Mouse (Mus musculus) stomach, embryonic 16.5 days (tissue): ENCODE measurements around the gene Gabarapl1. TPM values are rescaled to one million over a fixed set of nuclear protein-coding genes. Genes with fewer than 3 reads are reported as not detected.

Experiments
- ATAC-seq: fragments of 200-750 bp; cut with Nextera tagmentation; 2 replicates; pipeline ENCODE4 v1.8.0; 2017; ENCODE audit warnings: moderate number of reproducible peaks, moderate TSS enrichment; ENCODE audit not compliant: insufficient read depth, low FRiP score
- H3K27ac ChIP-seq: fragments of 300-500 bp; sonication (generic); 2 replicates; pipeline ENCODE4 v1.5.1; 2014; ENCODE audit warnings: low read length
- H3K27me3 ChIP-seq: fragments of 300-500 bp; sonication (generic); 2 replicates; pipeline ENCODE4 v1.6.1; 2014; ENCODE audit warnings: low read length, control low read depth, mixed read lengths; ENCODE audit not compliant: control insufficient read depth, insufficient read depth
- H3K36me3 ChIP-seq: fragments of 300-500 bp; sonication (generic); 2 replicates; pipeline ENCODE4 v1.6.1; 2014; ENCODE audit warnings: low read length; ENCODE audit not compliant: control insufficient read depth, insufficient read depth
- H3K4me1 ChIP-seq: fragments of 300-500 bp; sonication (generic); 2 replicates; pipeline ENCODE4 v1.6.1; 2014; ENCODE audit warnings: low read length, control low read depth, mixed read lengths; ENCODE audit not compliant: control insufficient read depth, insufficient read depth
- H3K4me2 ChIP-seq: fragments of 300-500 bp; sonication (generic); 2 replicates; pipeline ENCODE4 v1.6.1; 2014; ENCODE audit warnings: low read depth, low read length, mixed read lengths
- H3K4me3 ChIP-seq: fragments of 300-500 bp; sonication (generic); replicated peaks from 2 replicates; pipeline ENCODE4 v1.5.1; 2014; ENCODE audit warnings: mild to moderate bottlenecking, low read length
- H3K9ac ChIP-seq: fragments of 300-500 bp; sonication (generic); 2 replicates; pipeline ENCODE4 v1.6.1; 2014; ENCODE audit warnings: low read length
- H3K9me3 ChIP-seq: fragments of 300-500 bp; sonication (generic); replicated peaks from 2 replicates; pipeline ENCODE4 v1.6.1; 2016; ENCODE audit warnings: low read length, control low read depth; ENCODE audit not compliant: control insufficient read depth
- WGBS: fragments of 180-500 bp; shearing (Covaris S2); extraction: QIAGEN DNeasy Blood & Tissue Kit; methylation state at CpG from one replicate; pipeline ENCODE4 v1.1.7; 2014; 5-methylcytosine and 5-hydroxymethylcytosine counted together
- polyA plus RNA-seq: library from polyadenylated mRNA; unstranded; fragments of >200 nt; fragmentation: Nextera tagmentation; extraction: Ambion mirVana; gene quantifications from 2 replicates; pipeline ENCODE4 v1.2.1, GENCODE M21; 2015

Gene Gabarapl1
- polyA plus RNA-seq, 1 experiment from 2014 or later = 44.6 TPM

- no peak overlapping the region for H3K27ac ChIP-seq
- no peak overlapping the region for H3K4me3 ChIP-seq
- no peaks in the 10 kb centered on the region for H3K27me3 ChIP-seq
- H3K9ac ChIP-seq = no peak overlapping the region
- H3K4me1 ChIP-seq = peaks cover 11% of the 10 kb centered on the region
- no peaks in the 10 kb centered on the region for H3K9me3 ChIP-seq
- H3K36me3 ChIP-seq = no peaks in the 10 kb centered on the region
- H3K4me2 ChIP-seq = no peak overlapping the region
- ATAC-seq = no peak
These were observed 2.7 kb upstream of the Gabarapl1 start for GRCm38 (mm10) chr6:129530261-129530660.

DNA sequence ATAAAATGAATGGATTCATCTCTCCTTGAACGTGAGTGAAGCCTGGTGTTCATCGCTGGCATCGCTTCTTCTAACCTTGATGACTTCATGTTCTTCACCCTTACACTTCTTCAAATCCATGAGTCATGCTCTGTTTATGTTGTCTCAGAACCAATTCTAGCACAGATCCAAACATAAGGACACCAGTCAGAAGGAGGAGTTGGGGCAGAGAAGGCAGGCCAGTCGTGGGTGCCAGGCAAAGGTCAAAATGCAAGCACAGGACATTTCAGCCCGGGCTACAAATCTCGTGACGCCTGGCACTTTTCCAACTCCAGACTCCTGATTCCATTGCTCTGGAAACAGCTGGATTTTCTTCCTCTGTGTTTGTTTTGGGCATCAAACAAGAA is 411 bp upstream of the Gabarapl1 start:
- peak overlapping the region; percentile 95 for H3K4me2 ChIP-seq
- WGBS = 25% methylated on average over 7 of the region's 7 CpGs
- no peak overlapping the region; the same call in 1 of the 2 replicates for H3K27ac ChIP-seq
- peaks cover 18% of the 10 kb centered on the region for H3K4me1 ChIP-seq
- H3K9ac ChIP-seq = peak overlapping the region; percentile 84
- no peaks in the 10 kb centered on the region for H3K9me3 ChIP-seq
- peak; percentile 38; the same call in 1 of the 2 replicates for ATAC-seq
- no peaks in the 10 kb centered on the region for H3K36me3 ChIP-seq
- H3K27me3 ChIP-seq = no peaks in the 10 kb centered on the region
- H3K4me3 ChIP-seq = peak overlapping the region; percentile 88

DNA sequence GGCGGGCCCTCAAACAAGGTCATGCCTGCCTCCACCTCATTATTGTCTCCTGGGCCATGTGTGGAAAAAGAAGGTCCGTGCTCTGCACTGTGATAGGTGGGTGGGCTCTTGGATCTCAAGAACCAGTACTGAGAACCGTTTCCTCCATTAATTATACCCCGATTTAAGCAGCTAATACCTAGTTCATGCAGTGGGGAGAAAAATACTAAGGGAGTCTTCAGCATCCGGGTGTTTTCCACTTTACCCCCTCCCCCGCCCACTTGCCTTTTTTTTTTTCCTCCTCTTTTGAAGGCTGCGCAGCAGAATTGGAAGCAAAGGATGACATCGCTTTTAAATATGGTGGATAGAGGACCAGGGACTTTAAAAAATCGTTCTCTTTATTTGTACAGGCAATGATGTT is 1.1 kb downstream of the Gabarapl1 start:
- Histone ChIP-seq H3K9me3 (no peaks in the 10 kb centered on the region), H3K4me3 (peak overlapping the region; percentile 88), H3K4me2 (peak overlapping the region; percentile 95), H3K27ac (no peak overlapping the region), H3K27me3 (no peaks in the 10 kb centered on the region), H3K4me1 (peaks cover 18% of the 10 kb centered on the region), H3K9ac (peak overlapping the region; percentile 84), H3K36me3 (no peaks in the 10 kb centered on the region)
- ATAC-seq = no peak
- WGBS = 14% methylated on average over 9 of the region's 9 CpGs

- peaks cover 18% of the 10 kb centered on the region for H3K4me1 ChIP-seq
- no peak overlapping the region for H3K9ac ChIP-seq
- H3K36me3 ChIP-seq = no peaks in the 10 kb centered on the region
- no peaks in the 10 kb centered on the region for H3K27me3 ChIP-seq
- 0 out of 2 replicates have a peak overlapping the region, but pooled peaks have one; percentile 88 for H3K4me3 ChIP-seq
- no peak overlapping the region for H3K27ac ChIP-seq
- H3K9me3 ChIP-seq = no peaks in the 10 kb centered on the region
- ATAC-seq = no peak
- peak overlapping the region; percentile 95 for H3K4me2 ChIP-seq
- 54% methylated on average over 4 of the region's 4 CpGs for WGBS
These were observed 1.7 kb downstream of the Gabarapl1 start for GRCm38 (mm10) chr6:129534627-129535190.

DNA sequence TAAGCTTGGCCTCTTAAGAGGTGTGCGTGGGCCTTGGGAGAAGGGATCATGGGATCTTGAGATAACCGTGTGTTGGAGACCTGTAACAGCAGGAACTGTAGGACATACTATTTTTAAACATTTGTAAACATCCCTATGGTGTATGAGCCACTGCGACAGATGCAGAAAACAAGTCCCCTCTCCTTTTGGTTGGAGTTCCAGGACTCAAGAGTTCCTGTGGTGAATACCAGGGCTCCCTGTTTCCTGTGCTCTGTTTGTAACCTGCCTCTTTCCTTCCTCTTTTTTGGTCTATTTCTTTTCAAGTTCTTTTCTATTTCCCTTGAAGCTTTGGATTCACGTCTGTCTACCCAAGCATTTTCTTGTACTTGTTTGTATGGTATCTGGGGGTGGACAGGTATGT is 2.8 kb downstream of the Gabarapl1 start:
- ATAC-seq = no peak
- Histone ChIP-seq H3K9ac (no peak overlapping the region), H3K4me1 (peaks cover 18% of the 10 kb centered on the region), H3K27me3 (no peaks in the 10 kb centered on the region), H3K4me2 (peak overlapping the region; percentile 4; the same call in 1 of the 2 replicates), H3K4me3 (no peak overlapping the region), H3K36me3 (peaks cover 5% of the 10 kb centered on the region; the same call in 1 of the 2 replicates), H3K9me3 (no peaks in the 10 kb centered on the region), H3K27ac (no peak overlapping the region)
- 68% methylated on average over 4 of the region's 4 CpGs for WGBS

DNA sequence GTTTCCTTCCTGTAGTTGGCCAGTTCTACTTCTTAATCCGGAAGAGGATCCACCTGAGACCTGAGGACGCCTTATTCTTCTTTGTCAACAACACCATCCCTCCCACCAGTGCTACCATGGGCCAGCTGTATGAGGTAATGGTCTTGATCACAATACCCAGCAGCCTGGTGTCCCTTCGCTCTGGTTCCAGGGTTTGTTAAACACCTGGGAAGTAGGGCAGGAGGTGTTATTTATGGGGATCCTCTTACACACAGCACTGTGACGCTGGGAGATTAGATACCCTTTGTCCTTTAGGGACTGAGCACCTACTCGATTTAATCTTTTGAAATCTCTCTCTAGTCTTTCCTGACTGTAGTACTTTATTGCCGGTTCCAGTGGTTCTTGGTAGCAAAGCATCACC is 5.6 kb downstream of the Gabarapl1 start:
- no peaks in the 10 kb centered on the region for H3K27me3 ChIP-seq
- H3K4me1 ChIP-seq = peaks cover 14% of the 10 kb centered on the region
- WGBS = 80% methylated on average over 6 of the region's 6 CpGs
- H3K9ac ChIP-seq = no peak overlapping the region
- no peak for ATAC-seq
- no peak overlapping the region for H3K27ac ChIP-seq
- no peak overlapping the region for H3K4me2 ChIP-seq
- peaks cover 14% of the 10 kb centered on the region; the same call in 1 of the 2 replicates for H3K36me3 ChIP-seq
- H3K9me3 ChIP-seq = no peaks in the 10 kb centered on the region
- no peak overlapping the region for H3K4me3 ChIP-seq

DNA sequence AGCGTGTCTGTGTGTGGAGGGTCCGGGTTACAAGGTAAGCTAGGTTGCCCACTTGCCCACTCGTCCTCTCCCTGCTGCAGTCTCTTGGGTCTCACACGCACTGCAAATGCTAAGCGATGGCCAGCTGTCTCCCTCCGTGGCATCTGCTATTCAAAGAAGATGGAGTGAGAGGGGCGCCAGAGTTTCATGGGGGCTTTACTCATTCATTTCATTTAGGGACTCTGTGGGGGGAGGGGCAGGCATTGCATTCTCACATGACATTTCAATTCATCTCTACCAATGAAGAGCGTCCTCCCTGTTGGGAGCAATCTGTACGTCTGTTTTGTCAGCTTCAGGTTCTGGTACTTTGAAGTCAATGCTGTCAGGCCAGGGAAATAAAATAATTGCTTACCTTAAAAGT is 9.0 kb downstream of the Gabarapl1 start:
- 82% methylated on average over 9 of the region's 9 CpGs for WGBS
- H3K4me1 ChIP-seq = no peaks in the 10 kb centered on the region
- ATAC-seq = no peak
- H3K9ac ChIP-seq = no peak overlapping the region
- peaks cover 14% of the 10 kb centered on the region; the same call in 1 of the 2 replicates for H3K36me3 ChIP-seq
- no peak overlapping the region for H3K4me2 ChIP-seq
- H3K27ac ChIP-seq = no peak overlapping the region
- H3K4me3 ChIP-seq = no peak overlapping the region
- H3K9me3 ChIP-seq = no peaks in the 10 kb centered on the region
- no peaks in the 10 kb centered on the region for H3K27me3 ChIP-seq

- no peak overlapping the region for H3K9ac ChIP-seq
- H3K4me3 ChIP-seq = no peak overlapping the region
- H3K36me3 ChIP-seq = peaks cover 14% of the 10 kb centered on the region; the same call in 1 of the 2 replicates
- no peak overlapping the region for H3K27ac ChIP-seq
- no peak for ATAC-seq
- H3K9me3 ChIP-seq = no peaks in the 10 kb centered on the region
- over 99% methylated on average over 3 of the region's 3 CpGs for WGBS
- no peak overlapping the region for H3K4me2 ChIP-seq
- H3K27me3 ChIP-seq = no peaks in the 10 kb centered on the region
- no peaks in the 10 kb centered on the region for H3K4me1 ChIP-seq
These were observed 9.6 kb downstream of the Gabarapl1 start for GRCm38 (mm10) chr6:129542540-129542939.

DNA sequence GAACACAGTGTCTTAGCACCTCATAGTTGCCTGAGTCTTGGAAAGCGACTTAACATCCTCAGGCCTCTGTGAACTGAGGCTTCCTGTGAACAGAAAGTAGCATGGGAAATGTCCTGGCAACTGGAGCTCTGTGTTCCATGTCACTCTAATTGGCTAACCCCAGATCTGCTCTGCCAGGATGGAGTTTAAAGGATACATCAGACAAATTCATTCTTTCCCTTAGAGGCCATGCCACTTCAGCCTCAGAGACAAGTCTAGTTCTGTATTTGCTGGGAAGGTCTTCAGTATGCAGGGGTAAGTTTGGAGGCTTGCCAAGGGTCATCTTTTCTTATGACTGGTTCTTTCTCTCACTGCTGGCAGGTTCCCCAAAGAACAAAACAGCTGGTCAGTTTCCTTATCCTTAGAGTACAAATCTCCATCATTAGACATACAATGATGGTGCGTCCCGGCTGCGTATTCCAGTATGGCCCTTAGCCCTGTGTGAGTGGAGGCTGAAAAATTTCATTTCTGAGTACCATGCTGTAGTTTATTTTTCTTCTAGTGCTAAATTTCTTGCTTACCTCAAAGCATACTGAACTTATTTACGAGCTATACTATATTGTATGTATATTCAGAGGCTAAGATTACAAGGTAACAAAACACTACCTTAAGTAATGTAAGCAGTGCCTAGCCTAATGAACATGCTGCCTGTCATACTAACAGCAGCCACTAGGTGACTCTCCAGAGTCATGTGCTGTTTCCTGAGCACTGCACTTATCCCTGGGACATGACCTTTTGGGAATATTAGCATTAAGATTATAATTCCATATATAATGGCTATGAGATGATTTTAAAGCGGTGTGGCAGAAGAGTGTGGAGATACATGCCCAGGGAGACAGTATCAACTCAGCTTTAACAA is 11.0 kb downstream of the Gabarapl1 start:
- Histone ChIP-seq H3K4me2 (no peak overlapping the region), H3K4me3 (no peak overlapping the region), H3K36me3 (peaks cover 14% of the 10 kb centered on the region; the same call in 1 of the 2 replicates), H3K4me1 (no peaks in the 10 kb centered on the region), H3K9me3 (no peaks in the 10 kb centered on the region), H3K27me3 (no peaks in the 10 kb centered on the region), H3K27ac (no peak overlapping the region), H3K9ac (no peak overlapping the region)
- peak; percentile 74 for ATAC-seq
- WGBS = 47% methylated on average over 6 of the region's 6 CpGs
